Mouse (Mus musculus): ENCODE data around the gene Stmn1.

Stmn1 gene

DNA sequence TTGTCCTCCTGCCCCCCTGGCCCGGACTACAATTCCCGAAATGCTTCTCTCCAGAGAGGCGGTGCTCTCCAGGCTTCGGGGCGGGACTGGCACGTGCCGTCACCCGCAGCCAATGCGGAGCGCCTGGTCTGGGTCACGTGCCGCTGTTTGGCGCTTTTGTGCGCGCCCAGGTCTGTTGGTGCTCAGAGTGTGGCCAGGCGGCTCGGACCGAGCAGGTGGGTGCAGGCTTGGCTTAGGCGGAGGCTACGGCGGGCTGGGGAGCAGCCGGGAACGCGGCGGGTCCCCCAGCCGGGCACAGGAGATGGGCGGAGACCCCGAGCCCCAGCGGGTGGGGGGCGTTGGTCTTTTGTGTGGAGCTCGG, at the start of gene Stmn1:
Gene Stmn1 (plus strand): TSS at position 106 of the 361 bp plus-strand sequence.
- DNase-seq = peak; percentile 97

- no peak for DNase-seq
Measured at GRCm38 (mm10) chr4:134421971-134422370, 46.1 kb upstream of the Stmn1 start.

DNA sequence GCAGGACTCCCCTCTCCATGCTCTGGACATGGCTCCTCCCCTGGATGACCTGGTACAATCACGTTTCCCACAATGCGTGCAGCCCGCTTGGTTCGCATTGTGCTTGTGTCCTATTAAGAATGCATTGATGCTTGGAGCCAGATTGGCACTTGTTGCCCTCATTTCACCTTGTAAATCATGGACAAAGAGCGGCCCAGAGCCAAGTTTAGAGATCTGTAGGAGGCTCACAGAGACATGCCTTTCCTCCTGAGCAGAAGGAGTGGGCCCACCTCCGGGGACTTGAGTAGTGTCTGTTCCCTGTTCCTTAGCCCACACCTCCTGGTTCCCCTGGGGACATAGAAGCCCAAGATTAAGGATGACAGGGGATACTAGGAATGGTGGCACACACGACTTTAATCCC, 44.2 kb upstream of the Stmn1 start:
- DNase-seq = no peak

DNA sequence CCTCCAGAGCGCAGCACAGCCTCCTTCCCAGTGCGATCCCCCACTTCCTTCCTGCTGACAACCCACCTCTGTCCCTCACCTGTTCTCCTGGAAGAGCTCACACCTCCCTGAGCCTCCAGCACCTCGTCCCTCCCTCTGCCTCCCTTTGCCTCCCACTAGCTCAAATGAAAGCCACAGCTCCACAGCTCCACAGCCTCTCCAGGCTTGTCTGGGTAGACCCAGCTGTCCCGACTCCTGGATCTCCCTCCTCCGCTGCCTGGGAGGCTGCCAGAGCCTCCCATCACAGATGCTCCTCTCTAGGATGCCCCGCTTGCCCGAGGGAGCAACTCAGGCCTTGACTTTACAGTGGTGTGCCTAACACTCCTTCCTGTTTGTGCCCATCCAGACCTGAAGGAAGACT, 43.0 kb upstream of the Stmn1 start:
- DNase-seq = no peak

GRCm38 (mm10) chr4:134430381-134431004, 37.6 kb upstream of the Stmn1 start:
- DNase-seq = no peak

DNA sequence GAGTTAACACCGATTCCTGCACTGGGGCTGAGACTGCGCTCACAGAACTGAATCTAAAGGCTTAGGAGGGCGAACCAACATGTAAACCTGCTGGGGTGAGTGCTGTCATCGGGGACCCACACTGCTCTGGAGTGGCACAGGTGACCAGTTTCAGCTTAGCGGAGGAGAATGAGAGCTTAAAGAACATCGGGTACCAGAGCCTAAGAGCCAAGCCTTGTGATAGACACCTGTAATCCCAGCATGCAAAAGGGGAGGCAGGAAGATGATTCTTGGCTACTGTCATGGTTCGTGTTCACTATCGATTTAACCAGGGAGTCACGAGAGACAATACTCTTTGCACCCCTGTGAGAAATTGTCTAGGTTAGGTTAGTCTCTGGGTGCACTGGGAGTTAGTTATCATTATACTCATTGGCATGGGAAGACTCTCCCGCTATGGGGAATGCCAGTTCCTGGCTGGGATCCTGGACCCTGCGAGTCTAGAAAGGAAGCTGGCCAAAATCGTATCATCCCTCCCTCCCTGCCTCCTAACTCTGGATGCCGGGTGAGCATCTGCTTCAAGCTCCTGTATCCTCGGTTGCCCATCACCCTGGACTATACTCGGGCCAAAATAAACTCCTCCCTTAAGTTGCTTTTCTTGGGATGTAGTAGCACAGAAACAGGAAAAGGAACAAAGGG, 35.3 kb upstream of the Stmn1 start:
- no peak for DNase-seq

DNA sequence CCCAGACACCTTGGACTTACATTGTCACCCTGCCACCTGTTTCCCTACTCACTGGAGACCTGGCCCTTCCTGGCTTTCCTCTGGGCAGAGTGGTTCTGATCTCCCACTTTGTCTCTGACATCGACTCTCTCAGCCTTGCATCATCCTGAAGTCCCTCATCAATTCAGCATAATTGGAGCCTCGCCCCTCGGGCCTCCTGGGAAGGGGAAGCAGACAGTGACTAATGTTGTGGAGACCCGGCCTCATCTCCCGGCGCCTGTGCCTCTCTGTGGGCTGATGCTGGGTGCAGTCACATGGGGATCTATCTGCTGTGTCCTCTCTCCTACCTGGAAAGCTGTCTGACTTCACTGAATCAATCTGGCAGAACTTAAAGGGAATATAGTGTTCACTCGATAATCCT, 31.9 kb upstream of the Stmn1 start:
- no peak for DNase-seq

DNA sequence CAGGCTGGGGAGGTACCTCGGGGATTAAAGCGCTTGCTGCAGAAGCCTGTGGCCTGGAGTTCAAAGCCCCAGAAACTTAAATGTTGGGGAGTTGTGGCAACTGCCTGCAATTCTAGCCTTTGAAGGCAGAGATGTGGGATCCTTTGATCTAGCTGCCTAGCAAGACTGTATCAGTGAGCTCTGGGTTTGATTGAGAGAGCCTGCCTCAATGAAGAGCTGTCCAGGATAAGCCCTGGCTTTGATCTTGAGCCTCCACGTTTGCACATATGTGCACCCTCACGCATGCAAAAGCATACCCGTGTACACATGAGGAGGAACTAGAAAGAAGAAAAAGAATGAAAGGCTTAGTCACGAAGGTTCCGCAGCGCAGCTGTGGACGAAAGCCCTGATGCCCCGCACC, 31.5 kb upstream of the Stmn1 start:
- no peak for DNase-seq

GRCm38 (mm10) chr4:134439119-134439518, 29.0 kb upstream of the Stmn1 start:
- peak; percentile 74 for DNase-seq

GRCm38 (mm10) chr4:134439919-134440318, 28.2 kb upstream of the Stmn1 start:
- DNase-seq = no peak

- no peak for DNase-seq
Measured at GRCm38 (mm10) chr4:134442216-134442615, 25.9 kb upstream of the Stmn1 start.

- no peak for DNase-seq
Measured at GRCm38 (mm10) chr4:134443589-134443988, 24.5 kb upstream of the Stmn1 start.

GRCm38 (mm10) chr4:134444949-134445348, 23.2 kb upstream of the Stmn1 start:
- DNase-seq = no peak

GRCm38 (mm10) chr4:134445489-134445888, 22.6 kb upstream of the Stmn1 start:
- DNase-seq = no peak

GRCm38 (mm10) chr4:134447966-134448365, 20.2 kb upstream of the Stmn1 start:
- DNase-seq = no peak

- no peak for DNase-seq
Measured at GRCm38 (mm10) chr4:134449595-134450391, 18.3 kb upstream of the Stmn1 start.

GRCm38 (mm10) chr4:134450392-134451195, 17.5 kb upstream of the Stmn1 start:
- no peak for DNase-seq

DNA sequence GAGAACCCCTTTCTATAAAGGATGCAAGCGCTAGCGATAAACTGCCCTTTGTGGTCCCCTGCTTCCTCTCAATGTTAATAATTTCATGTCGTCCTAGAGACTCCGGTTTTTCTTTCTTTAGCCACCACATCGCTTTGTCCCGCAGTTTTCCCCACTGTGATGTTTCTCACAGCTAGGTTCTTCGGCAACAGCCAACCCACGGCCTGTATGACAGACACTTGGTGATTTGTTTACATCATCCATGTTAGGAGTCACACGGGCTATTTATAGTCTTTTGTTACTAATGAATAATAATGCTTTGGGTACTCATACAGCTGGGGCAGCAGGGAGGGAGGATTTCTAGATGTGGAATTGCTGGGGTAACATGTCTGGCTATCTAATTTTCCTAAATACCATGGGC, 16.6 kb upstream of the Stmn1 start:
- DNase-seq = no peak

DNA sequence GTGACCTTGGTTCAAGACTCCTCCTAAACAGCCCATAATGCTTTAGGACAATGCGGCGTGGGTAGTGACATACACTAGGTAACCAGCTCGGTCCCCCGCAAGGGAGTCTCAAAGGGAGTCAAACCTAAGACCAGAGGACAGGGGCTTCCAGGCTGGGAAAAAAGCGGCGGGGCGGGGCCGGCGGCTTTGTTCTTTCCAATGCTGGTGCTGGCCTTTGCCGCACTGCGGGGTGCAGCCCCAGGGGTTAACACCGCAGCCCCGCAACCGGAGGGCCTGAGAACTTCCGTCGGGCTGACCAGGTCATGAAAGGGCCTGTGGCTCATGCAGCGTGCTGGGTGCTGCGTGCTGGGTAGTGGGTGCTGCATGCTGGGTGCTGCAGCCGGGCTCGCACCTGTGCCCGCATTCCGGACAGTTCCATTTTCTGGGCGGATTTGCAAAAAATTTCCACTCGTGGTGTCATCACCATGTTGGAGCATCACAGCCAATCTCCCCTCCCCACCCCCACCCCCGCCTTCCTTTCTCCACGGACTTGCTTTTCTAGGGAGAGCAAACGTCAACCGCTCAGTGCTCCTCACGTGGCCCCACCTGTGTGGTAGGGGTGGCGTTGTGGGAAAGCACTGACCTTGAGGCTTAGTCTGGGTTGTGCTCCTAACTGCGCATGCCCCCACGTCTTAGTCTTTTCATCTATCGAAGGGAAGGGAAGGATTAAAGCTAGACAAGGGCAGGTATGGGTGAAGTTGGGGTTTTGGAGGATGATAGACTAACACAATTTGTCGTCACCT, 14.3 kb upstream of the Stmn1 start:
- no peak for DNase-seq

DNA sequence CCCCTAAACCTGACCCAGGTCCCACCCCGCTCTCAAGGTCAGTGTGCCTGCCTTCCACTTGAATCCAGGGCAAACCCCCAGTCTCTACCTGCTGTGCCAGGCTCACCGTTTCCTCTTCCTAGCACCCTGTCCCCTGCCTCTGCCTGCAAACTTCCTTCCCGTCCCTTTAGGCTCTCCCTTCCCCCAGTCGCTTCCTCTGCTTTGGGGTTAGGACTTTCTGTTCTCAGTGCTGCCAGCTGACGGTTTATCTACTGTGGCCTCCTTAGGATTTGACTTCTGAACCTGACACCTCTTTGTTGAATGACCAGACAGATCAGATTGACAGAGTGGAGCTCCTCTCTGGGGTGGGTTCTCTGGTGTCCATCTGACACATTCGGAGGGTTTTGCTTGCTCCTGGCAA, 12.8 kb upstream of the Stmn1 start:
- DNase-seq = no peak

GRCm38 (mm10) chr4:134457130-134457825, 10.8 kb upstream of the Stmn1 start:
- DNase-seq = no peak

- DNase-seq = no peak
Measured at GRCm38 (mm10) chr4:134458856-134459255, 9.3 kb upstream of the Stmn1 start.
